Mouse (Mus musculus) CD4-positive, CD25-positive, alpha-beta regulatory T cell, adult 2 months (primary cell): ENCODE measurements at regions not wholly inside any gene's neighbourhood (a gene's known extent, or its start where the extent isn't known, plus 50 kb on each side); places are given as distances from the start of the nearest gene placed in this dataset.
A peak's percentile ranks its signal among the peaks of the same experiment; 100 is the strongest.

Experiments
- DNase-seq: peaks from one replicate; pipeline ENCODE4 v3.0.0-alpha.2; 2012; ENCODE audit warnings: low read depth, low spot score

GRCm38 (mm10) chr9:61044983-61045382 lies 250.6 kb downstream of the Uaca start:
- no peak for DNase-seq

- peak; percentile 83 for DNase-seq
Observed at GRCm38 (mm10) chr9:61046517-61046916, 252.2 kb downstream of the Uaca start.

GRCm38 (mm10) chr9:61047289-61047688 lies 252.9 kb downstream of the Uaca start:
- no peak for DNase-seq

GRCm38 (mm10) chr9:61048576-61048975 lies 254.2 kb downstream of the Uaca start:
- DNase-seq = no peak

GRCm38 (mm10) chr9:61052621-61053020 lies 258.3 kb downstream of the Uaca start:
- no peak for DNase-seq

- DNase-seq = peak; percentile 72
Observed at GRCm38 (mm10) chr9:61054427-61054826, 260.1 kb downstream of the Uaca start.

GRCm38 (mm10) chr9:61055392-61055791 lies 261.1 kb downstream of the Uaca start:
- DNase-seq = peak; percentile 40

- DNase-seq = peak; percentile 35
Observed at GRCm38 (mm10) chr9:61055928-61056730, 261.8 kb downstream of the Uaca start.

- peak; percentile 69 for DNase-seq
Observed at GRCm38 (mm10) chr9:61056731-61057270, 262.5 kb downstream of the Uaca start.

- DNase-seq = no peak
Observed at GRCm38 (mm10) chr9:61059225-61059624, 264.9 kb downstream of the Uaca start.

- DNase-seq = no peak
Observed at GRCm38 (mm10) chr9:61060958-61061357, 266.6 kb downstream of the Uaca start.

- DNase-seq = no peak
Observed at GRCm38 (mm10) chr9:61064714-61065305, 270.5 kb downstream of the Uaca start.

- peak; percentile 36 for DNase-seq
Observed at GRCm38 (mm10) chr9:61069553-61070314, 275.4 kb downstream of the Uaca start.

GRCm38 (mm10) chr9:61070315-61070707 lies 276.0 kb downstream of the Uaca start:
- DNase-seq = no peak

- no peak for DNase-seq
Observed at GRCm38 (mm10) chr9:61070861-61071260, 276.5 kb downstream of the Uaca start.

GRCm38 (mm10) chr9:61073482-61073881 lies 279.1 kb downstream of the Uaca start:
- no peak for DNase-seq

- no peak for DNase-seq
Observed at GRCm38 (mm10) chr9:61075071-61075470, 280.7 kb downstream of the Uaca start.

GRCm38 (mm10) chr9:61077181-61077580 lies 282.8 kb downstream of the Uaca start:
- no peak for DNase-seq

- DNase-seq = no peak
Observed at GRCm38 (mm10) chr9:61077807-61078206, 283.5 kb downstream of the Uaca start.

GRCm38 (mm10) chr9:61081474-61082021 lies 287.2 kb downstream of the Uaca start:
- no peak for DNase-seq

- no peak for DNase-seq
Observed at GRCm38 (mm10) chr9:61084655-61085230, 287.4 kb upstream of the Tle3 start.
